Mouse (Mus musculus) lung, postnatal 0 days (tissue): ENCODE data around the gene Zfp385a. TPM values are rescaled to one million over a fixed set of nuclear protein-coding genes. Genes with fewer than 3 reads are reported as not detected.

Experiments
- ATAC-seq: fragments of 200-750 bp; cut with Nextera tagmentation; 2 replicates; pipeline ENCODE4 v1.8.0; 2017; ENCODE audit warnings: moderate library complexity
- DNase-seq: peaks from one replicate; pipeline ENCODE4 v3.0.0-alpha.2; 2016; ENCODE audit warnings: low spot score
- H3K27ac ChIP-seq: fragments of 300-500 bp; sonication (generic); 2 replicates; pipeline ENCODE4 v1.5.1; 2014; ENCODE audit warnings: antibody characterized with exemption, mild to moderate bottlenecking, low read length, mixed read lengths
- H3K27me3 ChIP-seq: fragments of 300-500 bp; sonication (generic); replicated peaks from 2 replicates; pipeline ENCODE4 v1.6.1; 2014; ENCODE audit warnings: low read length, mixed read lengths; ENCODE audit not compliant: insufficient read depth
- H3K36me3 ChIP-seq: fragments of 300-500 bp; sonication (generic); 2 replicates; pipeline ENCODE4 v1.6.1; 2014; ENCODE audit warnings: low read length, mixed read lengths; ENCODE audit not compliant: insufficient read depth
- H3K4me1 ChIP-seq: fragments of 300-500 bp; sonication (generic); 2 replicates; pipeline ENCODE4 v1.6.1; 2014; ENCODE audit warnings: antibody characterized with exemption, low read depth, low read length, mixed read lengths; ENCODE audit not compliant: insufficient read depth
- H3K4me2 ChIP-seq: fragments of 300-500 bp; sonication (generic); replicated peaks from 2 replicates; pipeline ENCODE4 v1.6.1; 2014; ENCODE audit warnings: low read depth, mild to moderate bottlenecking, low read length, moderate library complexity, mixed read lengths
- H3K4me3 ChIP-seq: fragments of 300-500 bp; sonication (generic); 2 replicates; pipeline ENCODE4 v1.5.1; 2014; ENCODE audit warnings: low read depth, low read length
- H3K9ac ChIP-seq: fragments of 300-500 bp; sonication (generic); replicated peaks from 2 replicates; pipeline ENCODE4 v1.6.1; 2014; ENCODE audit warnings: low read depth, mild to moderate bottlenecking
- H3K9me3 ChIP-seq: fragments of 300-500 bp; sonication (generic); 2 replicates; pipeline ENCODE4 v1.6.1; 2016; ENCODE audit warnings: low read length, mixed read lengths
- CTCF ChIP-seq: IDR thresholded peaks from 2 replicates; pipeline ENCODE4 v1.5.1; 2016; ENCODE audit warnings: antibody characterized with exemption, mild to moderate bottlenecking
- EP300 ChIP-seq: IDR thresholded peaks from 2 replicates; pipeline ENCODE4 v1.6.1; 2016; ENCODE audit warnings: antibody characterized with exemption, mild to moderate bottlenecking, control low read depth
- WGBS: fragments of 180-500 bp; shearing (Covaris S2); extraction: QIAGEN DNeasy Blood & Tissue Kit; methylation state at CpG from one replicate; pipeline ENCODE4 v1.1.7; 2014; 5-methylcytosine and 5-hydroxymethylcytosine counted together
- polyA plus RNA-seq: library from polyadenylated mRNA; unstranded; fragments of >200 nt; fragmentation: Nextera tagmentation; extraction: Ambion mirVana; gene quantifications from 2 replicates; pipeline ENCODE4 v1.2.1, GENCODE M21; 2015

Zfp385a gene
- polyA plus RNA-seq, 1 experiment from 2014 or later: 6.5 TPM

DNA sequence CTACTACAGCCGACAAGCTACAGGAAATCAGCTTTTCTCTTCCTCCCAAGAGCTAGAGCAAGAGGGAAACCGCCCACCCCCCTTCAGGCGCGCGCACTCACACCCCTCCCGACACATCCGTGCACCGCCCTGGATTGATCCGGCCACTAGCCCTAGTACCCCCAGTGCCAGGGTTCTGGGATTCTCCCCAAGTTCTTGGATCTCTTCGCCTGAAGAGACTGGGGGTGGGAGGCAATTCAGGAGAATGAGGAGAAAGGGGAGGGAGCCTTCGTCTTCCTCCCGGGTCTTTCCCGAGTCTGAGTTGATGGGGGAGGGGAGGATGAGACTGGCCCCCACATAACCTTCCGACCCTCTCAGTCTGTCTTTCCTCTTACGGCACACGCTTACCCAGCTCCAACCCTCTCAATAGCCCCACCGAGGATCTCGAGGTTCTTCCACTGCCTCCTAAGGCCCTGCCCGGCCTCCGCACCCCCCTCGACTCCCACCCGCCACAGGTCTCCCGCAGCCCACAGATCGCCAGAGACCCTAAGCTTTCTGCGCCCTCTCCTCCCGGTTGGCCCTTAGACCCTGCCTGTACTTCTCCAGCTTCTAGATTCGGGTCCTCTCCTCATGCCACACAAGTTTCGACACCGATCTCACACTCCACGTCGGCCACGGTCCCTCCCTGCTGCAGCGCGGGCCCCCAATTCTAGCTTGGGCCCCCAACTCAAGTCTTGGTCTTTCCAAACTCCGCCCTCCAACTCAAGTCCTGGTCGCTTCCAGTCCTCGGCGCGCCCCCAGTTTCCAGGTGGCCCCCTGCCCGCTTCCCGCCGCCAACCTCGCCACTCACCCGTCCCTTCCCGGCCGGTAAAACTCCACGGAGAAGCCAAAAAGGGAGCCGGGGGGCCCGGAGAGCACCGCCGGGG is 25.8 kb upstream of the Zfp385a start:
- peak overlapping the region; percentile 90 for H3K4me2 ChIP-seq
- H3K36me3 ChIP-seq: no peaks in the 10 kb centered on the region
- H3K9me3 ChIP-seq: no peaks in the 10 kb centered on the region
- H3K4me3 ChIP-seq: peak overlapping the region; percentile 81
- DNase-seq: peak; percentile 54
- WGBS: 3% methylated on average over 50 of the region's 51 CpGs
- H3K27ac ChIP-seq: peak overlapping the region; percentile 81
- TF ChIP-seq EP300 (no peak), CTCF (no peak)
- peak; percentile 28 for ATAC-seq
- peak overlapping the region; percentile 94 for H3K9ac ChIP-seq
- no peaks in the 10 kb centered on the region for H3K27me3 ChIP-seq
- peaks cover 3% of the 10 kb centered on the region; the same call in 1 of the 2 replicates for H3K4me1 ChIP-seq

DNA sequence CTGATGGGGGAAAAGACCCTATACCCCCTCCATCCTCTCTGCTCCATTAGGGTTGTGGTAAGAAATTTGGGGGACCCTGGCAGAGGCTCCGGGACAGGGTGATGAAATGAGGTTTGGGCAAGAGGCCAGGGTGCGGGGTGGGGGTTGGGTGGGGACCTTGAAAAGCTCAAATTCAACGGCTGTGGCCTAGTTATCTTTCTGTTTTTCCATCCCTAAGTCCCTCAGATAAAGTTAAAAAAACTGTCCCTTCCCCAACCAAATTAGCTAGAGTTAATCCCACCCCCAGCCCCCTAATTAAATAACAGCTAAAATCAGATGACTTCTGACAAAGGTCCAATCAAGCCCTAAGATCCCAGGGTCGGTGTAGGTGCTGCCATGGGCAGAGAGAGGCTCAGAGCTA is 24.9 kb upstream of the Zfp385a start:
- DNase-seq (no peak), ATAC-seq (no peak)
- H3K9ac ChIP-seq: peak overlapping the region; percentile 94
- H3K27ac ChIP-seq: no peak overlapping the region
- H3K4me1 ChIP-seq: peaks cover 3% of the 10 kb centered on the region; the same call in 1 of the 2 replicates
- peak overlapping the region; percentile 90 for H3K4me2 ChIP-seq
- no peak for TF ChIP-seq CTCF
- no peak for TF ChIP-seq EP300
- no peaks in the 10 kb centered on the region for H3K27me3 ChIP-seq
- 44% methylated on average over 4 of the region's 4 CpGs for WGBS
- no peaks in the 10 kb centered on the region for H3K36me3 ChIP-seq
- H3K9me3 ChIP-seq: no peaks in the 10 kb centered on the region
- H3K4me3 ChIP-seq: peak overlapping the region; percentile 81

DNA sequence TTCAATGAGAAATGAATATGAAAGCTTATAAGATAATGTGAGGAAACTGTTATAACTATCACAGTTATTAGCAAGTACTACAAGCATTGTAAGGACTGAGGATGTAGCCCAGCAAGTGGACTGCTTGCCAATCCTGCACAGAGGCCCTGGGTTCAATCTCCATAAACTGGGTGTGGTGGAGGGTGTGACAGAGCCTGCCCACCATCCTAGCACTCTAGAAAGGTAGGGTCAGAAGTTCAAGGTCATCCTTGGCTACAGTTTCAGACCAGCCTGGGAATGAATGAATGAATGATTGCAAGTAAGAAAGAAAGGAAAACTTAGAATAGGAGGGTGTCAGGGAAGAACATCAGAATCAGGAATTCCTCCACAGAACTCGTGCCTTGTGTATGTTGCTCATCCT is 23.9 kb upstream of the Zfp385a start:
- peaks cover 3% of the 10 kb centered on the region; the same call in 1 of the 2 replicates for H3K4me1 ChIP-seq
- no peak for TF ChIP-seq CTCF
- no peak for TF ChIP-seq EP300
- H3K36me3 ChIP-seq: no peaks in the 10 kb centered on the region
- H3K4me2 ChIP-seq: no peak overlapping the region
- no peak overlapping the region for H3K9ac ChIP-seq
- H3K9me3 ChIP-seq: no peaks in the 10 kb centered on the region
- H3K4me3 ChIP-seq: no peak overlapping the region
- WGBS: 67% methylated on average over 1 of the region's 1 CpGs
- no peak overlapping the region for H3K27ac ChIP-seq
- DNase-seq (no peak), ATAC-seq (no peak)
- no peaks in the 10 kb centered on the region for H3K27me3 ChIP-seq

DNA sequence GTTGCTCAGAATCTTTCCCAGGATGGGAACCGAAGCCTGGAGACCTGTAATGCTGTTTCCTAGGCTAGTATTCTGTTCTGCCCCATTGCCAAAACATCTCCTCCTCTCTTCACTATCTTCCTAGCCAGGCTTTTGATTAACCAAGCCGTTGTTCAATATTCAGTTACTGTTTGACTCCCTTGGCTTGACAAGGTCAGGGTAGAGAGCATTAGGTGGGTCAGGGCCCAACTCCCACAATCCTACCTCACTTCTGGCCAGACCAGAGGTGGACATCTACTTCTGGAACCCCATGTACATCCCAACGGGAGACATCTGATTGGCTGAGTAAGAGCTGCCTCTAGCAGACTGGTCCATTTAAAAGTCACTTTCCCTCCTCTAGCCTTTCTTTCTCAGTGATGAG is 23.1 kb upstream of the Zfp385a start:
- Histone ChIP-seq H3K4me1 (peaks cover 3% of the 10 kb centered on the region; the same call in 1 of the 2 replicates), H3K27me3 (no peaks in the 10 kb centered on the region), H3K9ac (no peak overlapping the region), H3K4me3 (no peak overlapping the region), H3K9me3 (no peaks in the 10 kb centered on the region), H3K36me3 (no peaks in the 10 kb centered on the region), H3K4me2 (no peak overlapping the region), H3K27ac (no peak overlapping the region)
- DNase-seq (no peak), ATAC-seq (no peak)
- WGBS: 78% methylated on average over 3 of the region's 3 CpGs
- TF ChIP-seq EP300: no peak
- TF ChIP-seq CTCF: no peak

DNA sequence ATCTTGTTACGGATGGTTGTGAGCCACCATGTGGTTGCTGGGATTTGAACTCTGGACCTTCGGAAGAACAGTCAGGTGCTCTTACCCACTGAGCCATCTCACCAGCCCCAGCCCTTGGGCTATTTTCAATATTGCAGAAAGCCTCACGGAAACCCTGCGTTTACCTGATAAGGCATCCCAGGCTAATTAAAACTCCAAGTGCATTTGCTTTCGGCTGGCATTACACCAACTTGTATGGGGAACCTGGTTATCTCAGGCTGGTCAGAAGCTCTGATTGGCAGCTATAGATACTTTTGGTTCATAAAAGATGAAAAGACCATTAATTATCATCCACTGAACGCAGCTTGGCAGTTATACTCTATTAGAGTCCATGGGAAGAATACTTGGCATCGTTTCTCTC is 22.4 kb upstream of the Zfp385a start:
- Histone ChIP-seq H3K36me3 (no peaks in the 10 kb centered on the region), H3K27ac (no peak overlapping the region), H3K4me2 (no peak overlapping the region), H3K4me1 (peaks cover 3% of the 10 kb centered on the region; the same call in 1 of the 2 replicates), H3K9ac (no peak overlapping the region), H3K4me3 (no peak overlapping the region), H3K27me3 (no peaks in the 10 kb centered on the region), H3K9me3 (no peaks in the 10 kb centered on the region)
- 84% methylated on average over 6 of the region's 7 CpGs for WGBS
- DNase-seq (no peak), ATAC-seq (no peak)
- no peak for TF ChIP-seq CTCF
- TF ChIP-seq EP300: no peak

DNA sequence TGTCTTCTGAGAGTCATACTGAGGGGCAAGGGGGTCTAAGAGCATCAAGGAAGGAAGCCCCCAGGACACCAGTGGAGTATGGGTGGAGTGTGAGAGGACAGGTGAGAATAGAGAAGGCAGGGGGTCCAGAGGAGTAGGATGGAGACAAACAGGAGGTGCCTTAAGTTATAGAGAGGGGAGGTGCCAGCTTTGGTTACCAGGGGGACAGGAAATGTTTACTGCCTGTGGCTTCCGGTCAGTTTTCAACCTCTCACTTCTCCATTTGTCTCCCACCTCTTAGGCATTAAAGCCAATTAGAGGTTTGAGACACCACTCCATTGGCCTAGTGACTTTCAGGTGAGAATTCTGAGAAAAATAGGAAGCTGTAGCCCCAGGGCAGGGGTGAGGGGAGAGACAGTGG is 21.4 kb upstream of the Zfp385a start:
- TF ChIP-seq EP300 (no peak), CTCF (no peak)
- WGBS: 39% methylated on average over 1 of the region's 1 CpGs

More for the DNA sequence above, 21.4 kb upstream of the Zfp385a start:
- ATAC-seq: no peak
- Histone ChIP-seq H3K27ac (no peak overlapping the region), H3K4me2 (no peak overlapping the region), H3K9ac (no peak overlapping the region), H3K27me3 (no peaks in the 10 kb centered on the region), H3K9me3 (no peaks in the 10 kb centered on the region), H3K4me1 (peaks cover 3% of the 10 kb centered on the region; the same call in 1 of the 2 replicates), H3K36me3 (0 out of 2 replicates have a peak, but pooled peaks cover 5% of the 10 kb centered on the region), H3K4me3 (no peak overlapping the region)
- DNase-seq: no peak
